Mouse (Mus musculus): ENCODE measurements around the gene Tmtc4.

Gene Tmtc4

GRCm38 (mm10) chr14:122974854-122975570, 8.8 kb downstream of the Tmtc4 start:
- no peak for DNase-seq (ENCODE audit: low spot score in 2 of 2)

- no peak for DNase-seq (ENCODE audit: low spot score in 2 of 2)
Observed at GRCm38 (mm10) chr14:122973091-122973490, 10.7 kb downstream of the Tmtc4 start.

GRCm38 (mm10) chr14:122968049-122968448, 15.8 kb downstream of the Tmtc4 start:
- DNase-seq (ENCODE audit: low spot score in 2 of 2) = no peak

- peak; percentile 56 to 71 for DNase-seq (ENCODE audit: low spot score in 2 of 2)
Observed at GRCm38 (mm10) chr14:122957941-122958340, 25.9 kb downstream of the Tmtc4 start.

GRCm38 (mm10) chr14:122953331-122953730, 30.5 kb downstream of the Tmtc4 start:
- peak; percentile 43 to 52 for DNase-seq (ENCODE audit: low spot score in 2 of 2)

GRCm38 (mm10) chr14:122952556-122952955, 31.3 kb downstream of the Tmtc4 start:
- no peak for DNase-seq (ENCODE audit: low spot score in 2 of 2)

- no peak for DNase-seq (ENCODE audit: low spot score in 2 of 2)
Observed at GRCm38 (mm10) chr14:122951676-122952445, 32.0 kb downstream of the Tmtc4 start.

- no peak for DNase-seq (ENCODE audit: low spot score in 2 of 2)
Observed at GRCm38 (mm10) chr14:122950915-122951314, 32.9 kb downstream of the Tmtc4 start.

GRCm38 (mm10) chr14:122943475-122943853, 40.4 kb downstream of the Tmtc4 start:
- no peak for DNase-seq (ENCODE audit: low spot score in 2 of 2)

- no peak for DNase-seq (ENCODE audit: low spot score in 2 of 2)
Observed at GRCm38 (mm10) chr14:122942757-122943474, 40.9 kb downstream of the Tmtc4 start.

- no peak for DNase-seq (ENCODE audit: low spot score in 2 of 2)
Observed at GRCm38 (mm10) chr14:122936460-122936859, 47.4 kb downstream of the Tmtc4 start.

- DNase-seq (ENCODE audit: low spot score in 2 of 2) = no peak
Observed at GRCm38 (mm10) chr14:122920011-122920410, 63.8 kb downstream of the Tmtc4 start.

GRCm38 (mm10) chr14:122917676-122918075, 66.2 kb downstream of the Tmtc4 start:
- no peak for DNase-seq (ENCODE audit: low spot score in 2 of 2)

GRCm38 (mm10) chr14:122913657-122914056, 70.2 kb downstream of the Tmtc4 start, which contains the start of gene Ggact:
Gene Ggact (minus strand): TSS chr14:122913757.
- DNase-seq (ENCODE audit: low spot score in 2 of 2) = no peak

GRCm38 (mm10) chr14:122912812-122913498, 70.9 kb downstream of the Tmtc4 start:
- DNase-seq (ENCODE audit: low spot score in 2 of 2) = peak; percentile 18 to 22

- no peak for DNase-seq (ENCODE audit: low spot score in 2 of 2)
Observed at GRCm38 (mm10) chr14:122912137-122912536, 71.7 kb downstream of the Tmtc4 start.

GRCm38 (mm10) chr14:122911265-122911664, 72.6 kb downstream of the Tmtc4 start:
- DNase-seq (ENCODE audit: low spot score in 2 of 2) = no peak

GRCm38 (mm10) chr14:122909368-122910091, 74.3 kb downstream of the Tmtc4 start:
- DNase-seq (ENCODE audit: low spot score in 2 of 2) = no peak

- no peak for DNase-seq (ENCODE audit: low spot score in 2 of 2)
Observed at GRCm38 (mm10) chr14:122908075-122908474, 75.8 kb downstream of the Tmtc4 start.

- DNase-seq (ENCODE audit: low spot score in 2 of 2) = no peak
Observed at GRCm38 (mm10) chr14:122905007-122905406, 78.8 kb downstream of the Tmtc4 start.

GRCm38 (mm10) chr14:122903923-122904351, 79.9 kb downstream of the Tmtc4 start:
- no peak for DNase-seq (ENCODE audit: low spot score in 2 of 2)

Measured in frontal cortex, postnatal 25 days (tissue).